Mouse (Mus musculus): Measurements from ENCODE around the gene Trarg1. TPM values are rescaled to one million over a fixed set of nuclear protein-coding genes. Genes with fewer than 3 reads are reported as not detected.

Gene Trarg1
- polyA plus RNA-seq, 1 experiment from 2014 or later, result 2.1 TPM

DNA sequence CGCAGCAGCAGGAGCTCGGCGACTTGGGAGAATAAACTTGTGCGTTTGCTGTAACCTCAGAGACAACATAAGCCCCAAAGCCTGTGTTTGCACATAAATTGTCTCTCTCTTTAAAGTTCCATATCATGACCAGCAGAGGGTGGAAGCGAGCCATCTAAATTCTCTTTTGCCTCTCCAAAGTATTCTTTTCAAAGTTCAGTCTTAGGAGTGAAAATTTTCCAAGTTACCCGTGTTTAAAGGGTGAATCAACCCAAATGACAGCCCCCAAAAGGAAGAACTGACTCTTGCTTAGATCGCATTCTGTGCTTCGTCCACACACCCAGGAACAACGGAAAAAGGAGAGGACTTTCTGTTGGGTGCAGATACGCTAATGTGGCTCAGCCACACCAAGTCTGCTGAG is 24.5 kb upstream of the Trarg1 start:
- WGBS, result 3% methylated on average over 10 of the region's 10 CpGs
- H3K4me2 ChIP-seq, result peak overlapping the region; percentile 57
- no peaks in the 10 kb centered on the region for H3K9me3 ChIP-seq (replicated peaks)
- H3K4me1 ChIP-seq, result peaks cover 21% of the 10 kb centered on the region
- H3K36me3 ChIP-seq, result no peaks in the 10 kb centered on the region
- no peak for ATAC-seq (replicated peaks; ENCODE audit: low FRiP score)
- H3K27ac ChIP-seq, result no peak overlapping the region
- H3K27me3 ChIP-seq, result no peaks in the 10 kb centered on the region
- no peak overlapping the region for H3K9ac ChIP-seq
- peak overlapping the region; percentile 31 for H3K4me3 ChIP-seq (replicated peaks)

DNA sequence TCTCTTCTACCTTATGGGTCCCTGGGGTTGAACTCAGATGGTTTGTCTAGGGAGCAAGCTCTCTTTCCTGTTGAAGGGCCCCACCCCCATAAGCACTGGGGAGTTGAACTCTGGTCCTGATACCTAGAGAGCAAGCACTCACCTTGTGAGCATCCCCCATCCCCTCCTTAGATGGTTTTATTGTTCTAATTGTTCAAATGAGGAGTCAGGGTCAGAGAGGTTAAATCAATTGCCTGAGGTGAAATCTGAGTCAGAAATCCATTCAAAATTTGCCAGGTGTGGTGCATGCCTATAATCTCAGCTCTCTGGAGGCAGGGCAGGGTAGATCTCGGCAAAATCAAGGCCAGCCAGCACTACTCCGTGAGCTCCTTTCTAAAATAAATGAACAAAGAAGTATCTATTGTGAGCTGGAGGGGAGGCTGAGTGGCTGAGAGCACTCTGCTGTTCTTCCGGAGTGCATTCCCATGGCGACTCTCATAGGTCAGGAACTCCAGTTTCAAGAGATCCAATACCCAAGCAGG is 22.1 kb upstream of the Trarg1 start:
- H3K4me2 ChIP-seq, result no peak overlapping the region
- no peak overlapping the region for H3K9ac ChIP-seq
- H3K4me1 ChIP-seq, result peaks cover 21% of the 10 kb centered on the region
- WGBS, result 35% methylated on average over 4 of the region's 4 CpGs
- no peaks in the 10 kb centered on the region for H3K27me3 ChIP-seq
- H3K36me3 ChIP-seq, result no peaks in the 10 kb centered on the region
- no peak for ATAC-seq (replicated peaks; ENCODE audit: low FRiP score)
- no peaks in the 10 kb centered on the region for H3K9me3 ChIP-seq (replicated peaks)
- H3K4me3 ChIP-seq (replicated peaks), result no peak overlapping the region
- H3K27ac ChIP-seq, result no peak overlapping the region

DNA sequence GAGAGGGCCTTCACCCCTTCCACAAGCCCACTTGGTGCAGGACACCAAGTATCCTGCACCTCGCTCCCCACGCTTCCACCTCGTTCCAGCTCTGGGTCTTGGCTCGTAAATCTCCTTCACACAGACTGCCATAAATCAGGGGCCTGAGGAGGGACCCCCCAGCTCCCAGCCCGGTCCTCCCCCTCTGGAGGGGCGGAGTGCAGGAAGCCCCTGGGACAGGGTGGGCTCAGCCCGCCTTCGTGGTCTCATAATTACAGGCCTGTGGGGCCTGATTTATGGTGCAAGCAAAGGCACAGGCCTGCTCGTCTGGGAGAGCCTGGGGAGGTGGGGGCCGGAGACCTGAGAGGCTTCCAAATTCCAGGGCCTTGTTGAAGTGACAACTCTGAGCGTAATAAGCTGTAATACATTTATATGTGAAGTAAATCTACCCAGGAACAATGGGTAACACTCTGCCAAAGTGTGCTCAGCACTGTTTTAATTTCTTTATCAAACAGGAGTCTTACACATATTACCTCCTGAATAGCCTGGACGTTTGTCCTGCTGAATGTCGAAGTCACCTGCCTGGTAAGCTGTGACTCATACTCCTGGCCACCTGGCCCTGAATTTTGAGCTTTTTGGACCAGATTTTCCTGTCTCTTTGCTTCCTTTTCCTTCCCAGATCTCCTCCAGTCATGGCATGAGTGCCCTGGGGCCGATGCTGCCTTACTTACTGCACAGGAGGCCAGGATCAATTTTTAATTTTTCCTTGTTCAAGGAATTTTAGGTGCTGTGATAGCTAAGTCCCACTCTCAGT is 20.3 kb upstream of the Trarg1 start:
- ATAC-seq (replicated peaks; ENCODE audit: low FRiP score), result peak; percentile 85
- WGBS, result 19% methylated on average over 14 of the region's 14 CpGs
- peaks cover 21% of the 10 kb centered on the region for H3K4me1 ChIP-seq
- H3K4me2 ChIP-seq, result no peak overlapping the region
- no peaks in the 10 kb centered on the region for H3K9me3 ChIP-seq (replicated peaks)
- H3K27ac ChIP-seq, result peak overlapping the region; percentile 20; the same call in 1 of the 2 replicates
- H3K4me3 ChIP-seq (replicated peaks), result no peak overlapping the region
- H3K27me3 ChIP-seq, result peaks cover 13% of the 10 kb centered on the region
- H3K9ac ChIP-seq, result no peak overlapping the region
- H3K36me3 ChIP-seq, result no peaks in the 10 kb centered on the region

DNA sequence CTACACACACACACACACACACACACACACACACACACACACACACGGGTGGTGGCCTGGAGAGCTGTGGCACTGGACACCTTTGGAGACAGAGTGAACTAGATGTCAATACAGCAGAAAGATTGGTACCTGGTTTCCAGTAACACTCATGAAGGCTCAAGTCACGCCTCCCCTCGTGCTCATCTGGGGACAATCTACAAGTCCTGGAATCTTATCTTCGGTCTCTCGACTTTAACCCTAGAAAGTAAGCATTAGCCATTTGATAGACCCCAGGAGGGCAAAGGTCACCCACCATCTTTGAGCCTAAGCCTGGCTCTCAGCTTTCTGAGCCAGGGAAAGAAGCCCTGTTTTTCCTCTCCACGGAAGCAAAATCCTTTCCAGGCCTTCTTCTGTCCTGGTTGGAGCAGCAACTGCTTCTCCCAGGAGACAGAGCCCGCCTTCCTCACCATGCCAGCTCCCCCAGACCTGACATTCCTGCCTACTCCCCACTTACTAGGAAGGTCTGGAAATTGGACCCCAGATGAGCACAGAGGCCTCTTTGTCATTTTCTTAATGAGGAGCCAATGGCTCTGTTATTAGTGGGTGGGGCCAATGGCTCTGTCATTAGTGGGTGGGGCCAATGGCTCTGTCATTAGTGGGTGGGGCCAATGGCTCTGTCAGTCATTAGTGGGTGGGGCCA is 17.7 kb upstream of the Trarg1 start:
- Histone ChIP-seq H3K4me2 (no peak overlapping the region), H3K27ac (no peak overlapping the region), H3K4me3 (replicated peaks) (no peak overlapping the region), H3K4me1 (peaks cover 26% of the 10 kb centered on the region), H3K9me3 (replicated peaks) (no peaks in the 10 kb centered on the region), H3K9ac (no peak overlapping the region), H3K27me3 (peaks cover 39% of the 10 kb centered on the region), H3K36me3 (no peaks in the 10 kb centered on the region)
- 61% methylated on average over 7 of the region's 7 CpGs for WGBS
- ATAC-seq (replicated peaks; ENCODE audit: low FRiP score), result no peak

DNA sequence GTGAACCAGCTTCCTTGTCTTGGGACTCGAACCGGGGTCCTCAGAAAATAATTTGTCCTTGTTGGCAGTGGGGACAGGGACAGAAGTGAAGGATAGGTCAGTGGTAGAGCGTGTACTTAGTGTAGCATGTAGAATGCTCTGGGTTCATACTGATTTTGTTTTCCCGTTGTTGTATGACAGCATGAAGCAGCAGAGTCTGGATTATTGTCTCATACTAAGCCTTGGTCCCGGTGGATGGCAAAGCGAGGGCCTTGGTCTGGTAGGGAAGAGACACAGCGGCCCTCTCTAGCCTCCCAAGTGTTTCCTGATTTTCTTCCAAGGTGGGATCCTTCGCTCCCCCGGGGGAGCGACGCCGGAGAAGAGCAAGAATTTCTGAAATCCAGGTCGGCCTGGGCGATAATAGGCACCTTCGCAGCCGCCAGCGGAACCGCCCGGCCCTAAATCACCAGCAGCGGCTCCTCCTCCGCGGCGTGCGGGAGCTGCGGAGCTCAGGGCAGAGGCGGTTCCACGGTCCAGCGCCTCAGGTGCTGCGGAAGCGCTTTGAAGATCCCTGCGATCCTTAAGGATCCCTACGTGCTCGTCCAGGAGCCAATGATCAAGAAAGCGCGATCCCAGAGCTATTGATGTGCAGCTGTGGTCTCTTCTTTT is 13.5 kb upstream of the Trarg1 start:
- Histone ChIP-seq H3K27ac (no peak overlapping the region), H3K27me3 (peaks cover 74% of the 10 kb centered on the region), H3K4me3 (replicated peaks) (peak overlapping the region; percentile 37), H3K36me3 (no peaks in the 10 kb centered on the region), H3K4me1 (peaks cover 16% of the 10 kb centered on the region), H3K4me2 (peak overlapping the region; percentile 67), H3K9me3 (replicated peaks) (no peaks in the 10 kb centered on the region), H3K9ac (peak overlapping the region; percentile 27; the same call in 1 of the 2 replicates)
- ATAC-seq (replicated peaks; ENCODE audit: low FRiP score), result no peak
- 9% methylated on average over 35 of the region's 35 CpGs for WGBS

DNA sequence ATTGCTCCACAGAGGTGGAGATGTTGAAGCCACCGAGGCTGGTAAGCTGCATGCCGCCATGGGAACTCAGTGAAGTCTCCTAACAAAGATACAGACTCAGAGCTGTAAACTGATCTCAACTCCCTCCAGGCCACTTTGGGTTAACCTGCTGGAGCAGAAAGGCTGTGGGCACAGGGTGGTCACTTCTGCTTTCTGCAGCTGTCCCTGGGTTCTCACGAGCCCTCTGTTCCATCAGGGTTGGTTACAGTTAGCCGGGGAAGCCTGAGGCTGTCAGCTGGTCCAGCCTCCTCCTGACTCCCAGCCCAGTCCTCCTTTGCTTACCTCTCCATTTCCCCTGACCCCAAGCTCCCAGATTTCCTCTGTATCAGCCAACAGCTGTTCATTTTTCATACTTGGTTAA is 11.8 kb upstream of the Trarg1 start:
- no peak; the same call in 1 of the 2 replicates for ATAC-seq (replicated peaks; ENCODE audit: low FRiP score)
- Histone ChIP-seq H3K27me3 (peaks cover 91% of the 10 kb centered on the region), H3K4me3 (replicated peaks) (no peak overlapping the region), H3K4me1 (peaks cover 27% of the 10 kb centered on the region), H3K9ac (no peak overlapping the region), H3K9me3 (replicated peaks) (no peaks in the 10 kb centered on the region), H3K27ac (no peak overlapping the region), H3K36me3 (no peaks in the 10 kb centered on the region), H3K4me2 (no peak overlapping the region)
- 16% methylated on average over 4 of the region's 4 CpGs for WGBS

DNA sequence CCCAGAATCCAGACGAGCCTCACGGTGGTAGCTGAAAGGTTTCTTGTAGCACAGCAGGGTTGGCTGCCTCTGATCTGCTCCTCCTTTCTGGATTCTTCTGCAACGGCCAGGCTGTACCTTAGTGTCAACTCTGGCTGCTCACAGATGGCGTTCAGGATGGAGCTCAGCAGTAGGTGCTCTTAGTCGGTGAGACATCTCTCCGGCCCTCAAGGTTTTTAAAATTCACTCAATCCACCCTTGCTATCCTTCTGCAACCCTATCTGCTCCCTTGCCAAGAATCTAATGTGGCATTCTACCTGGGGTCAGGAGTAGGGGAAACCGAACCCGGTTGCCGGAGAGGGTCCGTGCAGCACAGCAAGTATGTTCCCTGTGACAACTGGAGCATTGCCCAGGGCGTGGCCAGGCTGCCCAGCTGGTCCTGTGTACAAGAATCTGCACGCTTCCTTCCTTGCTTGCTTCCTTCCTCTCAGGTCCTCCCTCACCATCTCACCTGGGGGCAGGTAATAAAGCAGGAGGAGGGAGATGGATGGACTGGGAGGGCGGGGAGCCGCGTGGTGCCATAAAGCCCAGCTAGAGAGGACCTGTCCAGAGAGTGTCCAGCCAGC is 7.6 kb upstream of the Trarg1 start, which contains the start of gene Bhlha9:
Gene Bhlha9, plus strand, starts transcription at position 600 of the 605 bp plus-strand sequence.
- no peak for ATAC-seq (replicated peaks; ENCODE audit: low FRiP score)
- Histone ChIP-seq H3K9me3 (replicated peaks) (no peaks in the 10 kb centered on the region), H3K4me3 (replicated peaks) (peak within 1 kb of the TSS; percentile 46), H3K4me2 (peak within 1 kb of the TSS; percentile 83), H3K9ac (peak within 1 kb of the TSS; percentile 42; the same call in 1 of the 2 replicates), H3K27ac (no peak within 1 kb of the TSS), H3K4me1 (peaks cover 22% of the 10 kb centered on the region), H3K36me3 (no peaks in the 10 kb centered on the region), H3K27me3 (peaks cover 90% of the 10 kb centered on the region)
- 56% methylated on average over 15 of the region's 15 CpGs for WGBS

DNA sequence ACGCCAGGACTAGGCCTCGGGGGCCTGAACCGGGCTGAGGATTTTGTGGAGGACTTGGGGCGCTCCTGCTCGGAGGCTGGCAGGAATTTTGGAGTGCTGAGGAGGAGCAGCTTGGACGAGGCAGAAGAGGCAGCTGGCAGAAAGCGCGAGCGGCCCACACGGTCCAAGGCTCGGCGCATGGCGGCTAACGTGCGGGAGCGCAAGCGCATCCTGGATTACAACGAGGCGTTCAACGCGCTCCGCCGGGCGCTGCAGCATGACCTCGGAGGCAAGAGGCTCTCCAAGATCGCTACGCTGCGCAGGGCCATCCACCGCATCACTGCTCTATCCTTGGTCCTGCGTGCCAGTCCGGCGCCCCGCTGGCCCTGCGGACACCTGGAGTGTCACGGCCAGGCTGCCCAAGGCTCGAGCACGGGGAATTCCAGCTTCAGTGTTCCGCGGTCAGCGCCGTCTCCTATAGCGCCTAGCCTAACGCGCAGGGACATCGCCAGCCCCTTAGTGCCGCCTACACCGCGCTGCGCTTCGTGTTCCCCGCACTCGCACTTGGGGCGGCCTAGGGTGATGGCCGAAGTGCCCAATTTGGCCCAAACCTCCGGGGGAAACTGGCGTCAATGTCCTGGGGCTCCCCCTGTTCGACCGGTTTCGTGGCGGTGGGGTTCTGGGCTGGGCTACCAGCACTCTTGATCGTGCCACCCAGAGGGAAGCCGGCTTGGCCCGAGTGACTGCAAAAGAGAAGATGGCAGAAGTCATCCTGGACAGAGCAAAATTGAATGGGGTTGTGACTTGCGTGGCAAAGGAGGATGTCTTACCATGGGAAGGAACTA is 6.8 kb upstream of the Trarg1 start:
- 3% methylated on average over 64 of the region's 64 CpGs for WGBS
- Histone ChIP-seq H3K9ac (peak overlapping the region; percentile 42; the same call in 1 of the 2 replicates), H3K9me3 (replicated peaks) (no peaks in the 10 kb centered on the region), H3K27me3 (peaks cover 82% of the 10 kb centered on the region), H3K4me3 (replicated peaks) (peak overlapping the region; percentile 46), H3K4me1 (peaks cover 18% of the 10 kb centered on the region), H3K36me3 (no peaks in the 10 kb centered on the region), H3K27ac (no peak overlapping the region), H3K4me2 (peak overlapping the region; percentile 83)
- ATAC-seq (replicated peaks; ENCODE audit: low FRiP score), result no peak

DNA sequence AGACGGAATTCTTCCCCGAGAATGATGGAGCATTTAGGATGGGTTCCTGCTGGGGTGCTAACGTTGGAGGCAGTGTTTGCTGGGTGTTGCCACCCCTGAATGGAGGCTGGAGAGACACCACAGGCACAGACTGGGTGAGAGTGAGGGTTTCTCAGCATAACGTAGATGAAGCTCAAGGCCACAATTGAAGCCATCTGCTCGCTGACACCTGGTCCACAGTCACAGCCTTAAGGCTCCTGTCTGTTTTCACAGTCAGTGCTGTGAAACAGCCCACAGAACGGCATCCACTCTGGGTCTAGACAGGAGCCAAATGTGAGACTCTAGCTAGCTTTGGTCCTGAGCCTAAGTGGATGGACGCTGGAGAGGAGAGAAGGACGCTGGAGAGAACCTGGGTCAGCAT is 5.4 kb upstream of the Trarg1 start:
- H3K27ac ChIP-seq, result no peak overlapping the region
- no peak for ATAC-seq (replicated peaks; ENCODE audit: low FRiP score)
- peaks cover 16% of the 10 kb centered on the region for H3K4me1 ChIP-seq
- no peak overlapping the region for H3K4me2 ChIP-seq
- H3K4me3 ChIP-seq (replicated peaks), result no peak overlapping the region
- 46% methylated on average over 8 of the region's 8 CpGs for WGBS
- H3K27me3 ChIP-seq, result peaks cover 71% of the 10 kb centered on the region
- H3K9me3 ChIP-seq (replicated peaks), result no peaks in the 10 kb centered on the region
- H3K9ac ChIP-seq, result no peak overlapping the region
- no peaks in the 10 kb centered on the region for H3K36me3 ChIP-seq

DNA sequence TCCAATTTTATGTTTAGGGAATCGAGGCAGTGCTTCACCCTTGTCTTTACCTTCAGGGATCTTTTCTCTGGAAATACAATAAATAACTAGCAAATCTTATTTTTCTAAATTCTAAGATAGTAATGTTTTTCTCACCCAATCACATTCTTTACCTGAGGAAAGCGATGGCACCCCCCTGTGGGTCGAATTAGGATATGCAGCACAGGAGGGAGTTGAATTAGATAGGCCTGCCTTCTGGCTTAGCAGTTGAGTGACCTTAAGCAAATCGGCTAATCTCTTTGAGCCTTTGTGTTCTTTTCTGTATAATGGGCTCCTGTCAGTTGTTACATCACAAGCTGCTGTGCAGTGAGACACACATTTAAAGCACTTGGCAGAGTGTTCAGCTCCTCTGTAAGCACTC is 4.9 kb upstream of the Trarg1 start:
- H3K9me3 ChIP-seq (replicated peaks), result no peaks in the 10 kb centered on the region
- H3K4me2 ChIP-seq, result no peak overlapping the region
- 42% methylated on average over 4 of the region's 4 CpGs for WGBS

DNA sequence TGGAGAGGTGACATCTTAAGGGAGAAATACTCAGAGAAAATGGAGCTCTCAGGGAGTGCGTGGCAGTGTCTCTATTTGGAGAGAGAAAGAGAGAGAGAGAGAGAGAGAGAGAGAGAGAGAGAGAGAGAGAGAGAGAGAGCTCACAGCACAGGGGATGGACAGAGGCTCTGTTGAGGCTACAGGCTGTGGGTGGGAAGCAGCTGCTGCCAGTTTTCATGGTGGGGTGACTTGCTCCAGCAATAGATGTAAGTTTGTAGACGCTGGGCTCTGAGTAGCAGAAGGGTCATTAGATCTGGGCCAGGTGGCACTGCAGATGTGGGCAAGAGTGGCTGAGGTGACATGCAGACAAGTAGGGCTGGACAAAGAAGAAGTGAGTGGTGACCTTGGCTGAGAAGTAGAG is 6.0 kb downstream of the Trarg1 start:
- Histone ChIP-seq H3K9ac (no peak overlapping the region), H3K9me3 (replicated peaks) (no peaks in the 10 kb centered on the region), H3K4me1 (no peaks in the 10 kb centered on the region), H3K27me3 (no peaks in the 10 kb centered on the region), H3K36me3 (no peaks in the 10 kb centered on the region), H3K27ac (no peak overlapping the region), H3K4me2 (no peak overlapping the region), H3K4me3 (replicated peaks) (no peak overlapping the region)
- WGBS, result 63% methylated on average over 2 of the region's 2 CpGs
- ATAC-seq (replicated peaks; ENCODE audit: low FRiP score), result no peak

More for the DNA sequence above, 4.9 kb upstream of the Trarg1 start:
- peaks cover 16% of the 10 kb centered on the region for H3K4me1 ChIP-seq
- no peak for ATAC-seq (replicated peaks; ENCODE audit: low FRiP score)
- no peaks in the 10 kb centered on the region for H3K36me3 ChIP-seq
- H3K27me3 ChIP-seq, result peaks cover 70% of the 10 kb centered on the region
- H3K9ac ChIP-seq, result no peak overlapping the region
- H3K27ac ChIP-seq, result no peak overlapping the region
- no peak overlapping the region for H3K4me3 ChIP-seq (replicated peaks)

All from kidney, embryonic 15.5 days (tissue).